Mouse (Mus musculus) midbrain, postnatal 0 days (tissue): ENCODE measurements at regions not wholly inside any gene's neighbourhood (a gene's known extent, or its start where the extent isn't known, plus 50 kb on each side); places are given as distances from the start of the nearest gene placed in this dataset.
A peak's percentile ranks its signal among the peaks of the same experiment; 100 is the strongest.

Experiments
- ATAC-seq: fragments of 200-750 bp; cut with Nextera tagmentation; 2 replicates; pipeline ENCODE4 v1.8.0; 2017; ENCODE audit warnings: moderate number of reproducible peaks, mild to moderate bottlenecking, moderate TSS enrichment, moderate library complexity; ENCODE audit not compliant: low FRiP score
- DNase-seq: peaks from one replicate; pipeline ENCODE4 v3.0.0-alpha.2; 2015; ENCODE audit warnings: low spot score
- H3K27ac ChIP-seq: fragments of 300-500 bp; sonication (generic); 2 replicates; pipeline ENCODE4 v1.5.1; 2014; ENCODE audit warnings: low read depth, mild to moderate bottlenecking, low read length, mixed read lengths
- H3K27me3 ChIP-seq: fragments of 300-500 bp; sonication (generic); 2 replicates; pipeline ENCODE4 v1.6.1; 2014; ENCODE audit warnings: low read length, control low read depth, mixed read lengths; ENCODE audit not compliant: insufficient read depth
- H3K36me3 ChIP-seq: fragments of 300-500 bp; sonication (generic); 2 replicates; pipeline ENCODE4 v1.6.1; 2014; ENCODE audit warnings: low read length, control low read depth, mixed read lengths; ENCODE audit not compliant: insufficient read depth
- H3K4me1 ChIP-seq: fragments of 300-500 bp; sonication (generic); 2 replicates; pipeline ENCODE4 v1.6.1; 2014; ENCODE audit warnings: mild to moderate bottlenecking, control low read depth, antibody characterized with exemption, low read length, mixed read lengths; ENCODE audit not compliant: insufficient read depth
- H3K4me2 ChIP-seq: fragments of 300-500 bp; sonication (generic); 2 replicates; pipeline ENCODE4 v1.6.1; 2014; ENCODE audit warnings: low read depth, mild to moderate bottlenecking, low read length, mixed read lengths; ENCODE audit not compliant: poor library complexity, severe bottlenecking
- H3K4me3 ChIP-seq: fragments of 300-500 bp; sonication (generic); 2 replicates; pipeline ENCODE4 v1.5.1; 2014; ENCODE audit warnings: low read depth, mild to moderate bottlenecking, low read length, moderate library complexity
- H3K9ac ChIP-seq: fragments of 300-500 bp; sonication (generic); replicated peaks from 2 replicates; pipeline ENCODE4 v1.6.1; 2014; ENCODE audit warnings: mild to moderate bottlenecking, low read length, moderate library complexity, mixed read lengths; ENCODE audit not compliant: poor library complexity, severe bottlenecking
- H3K9me3 ChIP-seq: fragments of 300-500 bp; sonication (generic); 2 replicates; pipeline ENCODE4 v1.6.1; 2016; ENCODE audit warnings: low read length, control low read depth
- CTCF ChIP-seq: IDR thresholded peaks from 2 replicates; pipeline ENCODE4 v1.5.1; 2016; ENCODE audit warnings: antibody characterized with exemption, mild to moderate bottlenecking
- WGBS: fragments of 180-500 bp; shearing (Covaris S2); extraction: QIAGEN DNeasy Blood & Tissue Kit; methylation state at CpG from one replicate; pipeline ENCODE4 v1.1.7; 2014; 5-methylcytosine and 5-hydroxymethylcytosine counted together

GRCm38 (mm10) chr5:82361624-82362023 is 993.4 kb downstream of the Tecrl start:
- DNase-seq (no peak), ATAC-seq (no peak)
- no peak overlapping the region for H3K4me3 ChIP-seq
- no peaks in the 10 kb centered on the region for H3K9me3 ChIP-seq
- H3K27ac ChIP-seq, result no peak overlapping the region
- no peaks in the 10 kb centered on the region for H3K36me3 ChIP-seq
- H3K4me1 ChIP-seq, result no peaks in the 10 kb centered on the region
- H3K4me2 ChIP-seq, result no peak overlapping the region
- WGBS, result 58% methylated on average over 3 of the region's 3 CpGs
- TF ChIP-seq CTCF, result no peak
- no peaks in the 10 kb centered on the region for H3K27me3 ChIP-seq
- H3K9ac ChIP-seq, result no peak overlapping the region

- Histone ChIP-seq H3K27me3 (no peaks in the 10 kb centered on the region), H3K4me1 (no peaks in the 10 kb centered on the region), H3K4me3 (no peak overlapping the region), H3K27ac (no peak overlapping the region), H3K36me3 (no peaks in the 10 kb centered on the region), H3K9ac (no peak overlapping the region), H3K9me3 (no peaks in the 10 kb centered on the region), H3K4me2 (no peak overlapping the region)
- no peak for TF ChIP-seq CTCF
- DNase-seq (no peak), ATAC-seq (no peak)
- 87% methylated on average over 5 of the region's 5 CpGs for WGBS
Observed at GRCm38 (mm10) chr5:82356336-82356735, 998.7 kb downstream of the Tecrl start.

GRCm38 (mm10) chr5:82351089-82351488 is 1003.9 kb downstream of the Tecrl start:
- H3K4me1 ChIP-seq, result no peaks in the 10 kb centered on the region; the same call in 1 of the 2 replicates
- DNase-seq, result no peak
- no peak overlapping the region for H3K4me2 ChIP-seq
- H3K4me3 ChIP-seq, result no peak overlapping the region
- ATAC-seq, result no peak
- H3K9ac ChIP-seq, result no peak overlapping the region
- no peak overlapping the region for H3K27ac ChIP-seq
- no peak for TF ChIP-seq CTCF
- no peaks in the 10 kb centered on the region for H3K27me3 ChIP-seq
- no peaks in the 10 kb centered on the region for H3K36me3 ChIP-seq
- H3K9me3 ChIP-seq, result no peaks in the 10 kb centered on the region
- WGBS, result 85% methylated on average over 2 of the region's 2 CpGs

- H3K9ac ChIP-seq, result no peak overlapping the region
- no peaks in the 10 kb centered on the region for H3K36me3 ChIP-seq
- no peaks in the 10 kb centered on the region; the same call in 1 of the 2 replicates for H3K4me1 ChIP-seq
- H3K4me2 ChIP-seq, result no peak overlapping the region
- TF ChIP-seq CTCF, result peak; percentile 97
- no peak for ATAC-seq
- WGBS, result 8% methylated on average over 7 of the region's 7 CpGs
- DNase-seq, result peak; percentile 94
- no peaks in the 10 kb centered on the region for H3K9me3 ChIP-seq
- H3K27ac ChIP-seq, result no peak overlapping the region
- no peaks in the 10 kb centered on the region for H3K27me3 ChIP-seq
- H3K4me3 ChIP-seq, result no peak overlapping the region
Observed at GRCm38 (mm10) chr5:82346672-82347071, 1008.3 kb downstream of the Tecrl start.

- Histone ChIP-seq H3K4me1 (no peaks in the 10 kb centered on the region), H3K9ac (no peak overlapping the region), H3K9me3 (no peaks in the 10 kb centered on the region), H3K36me3 (no peaks in the 10 kb centered on the region), H3K4me3 (no peak overlapping the region), H3K4me2 (no peak overlapping the region), H3K27me3 (no peaks in the 10 kb centered on the region), H3K27ac (no peak overlapping the region)
- TF ChIP-seq CTCF, result no peak
- DNase-seq, result no peak
- 87% methylated on average over 4 of the region's 4 CpGs for WGBS
- no peak for ATAC-seq
Observed at GRCm38 (mm10) chr5:82324354-82324753, 1030.6 kb downstream of the Tecrl start.

- DNase-seq (no peak), ATAC-seq (no peak)
- TF ChIP-seq CTCF, result no peak
- no peaks in the 10 kb centered on the region for H3K9me3 ChIP-seq
- H3K4me3 ChIP-seq, result no peak overlapping the region
- no peak overlapping the region for H3K4me2 ChIP-seq
- H3K27me3 ChIP-seq, result no peaks in the 10 kb centered on the region
- no peak overlapping the region for H3K9ac ChIP-seq
- no peaks in the 10 kb centered on the region for H3K36me3 ChIP-seq
- 97% methylated on average over 1 of the region's 1 CpGs for WGBS
- H3K4me1 ChIP-seq, result no peaks in the 10 kb centered on the region
- H3K27ac ChIP-seq, result no peak overlapping the region
Observed at GRCm38 (mm10) chr5:82319709-82320333, 1035.2 kb downstream of the Tecrl start.
